Mouse (Mus musculus) liver, embryonic 14.5 days (tissue): ENCODE data around the gene Ifnab. TPM values are rescaled to one million over a fixed set of nuclear protein-coding genes. Genes with fewer than 3 reads are reported as not detected.

Experiments used
- ATAC-seq: fragments of 200-750 bp; cut with Nextera tagmentation; 2 replicates; pipeline ENCODE4 v1.8.0; 2017; ENCODE audit warnings: moderate number of reproducible peaks, mild to moderate bottlenecking, moderate library complexity; ENCODE audit not compliant: insufficient read depth
- DNase-seq, 3 experiments: peaks; one replicate each; pipeline ENCODE4 v3.0.0-alpha.2; 2012 to 2013; ENCODE audit warnings: low read depth in 3 of 3, low spot score in 3 of 3
- H3K27ac ChIP-seq: fragments of 300-500 bp; sonication (generic); 2 replicates; pipeline ENCODE4 v1.5.1; 2014; ENCODE audit warnings: moderate library complexity, mild to moderate bottlenecking, control low read depth, inconsistent platforms
- H3K27me3 ChIP-seq: fragments of 300-500 bp; sonication (generic); 2 replicates; pipeline ENCODE4 v1.6.1; 2014; ENCODE audit warnings: mild to moderate bottlenecking, low read length, moderate library complexity; ENCODE audit not compliant: control insufficient read depth, insufficient read depth
- H3K36me3 ChIP-seq: fragments of 300-500 bp; sonication (generic); replicated peaks from 2 replicates; pipeline ENCODE4 v1.6.1; 2014; ENCODE audit warnings: low read depth; ENCODE audit not compliant: control insufficient read depth, insufficient read depth
- H3K4me1 ChIP-seq, 2 experiments: fragments of 200-500 bp in 1 of 2; fragments of 300-500 bp in 1 of 2; sonication (generic) in 1 of 2; replicated peaks; 2 replicates each; pipeline ENCODE4 v1.6.1; 2012 to 2014; ENCODE audit warnings: antibody characterized with exemption in 1 of 2, inconsistent platforms in 1 of 2, low read length in 1 of 2; ENCODE audit not compliant: control insufficient read depth in 2 of 2, insufficient read depth in 2 of 2
- H3K4me2 ChIP-seq: fragments of 300-500 bp; sonication (generic); 2 replicates; pipeline ENCODE4 v1.6.1; 2014; ENCODE audit warnings: low read depth, mild to moderate bottlenecking, control low read depth, moderate library complexity
- H3K4me3 ChIP-seq, 2 experiments: fragments of 200-500 bp in 1 of 2; fragments of 300-500 bp in 1 of 2; sonication (generic) in 1 of 2; 2 replicates each; pipeline ENCODE4 v1.5.1; 2012 to 2014; ENCODE audit warnings: low read depth in 2 of 2, low read length in 2 of 2, mild to moderate bottlenecking in 2 of 2, control low read depth in 1 of 2, inconsistent platforms in 1 of 2, moderate library complexity in 1 of 2; ENCODE audit not compliant: insufficient read depth in 1 of 2
- H3K9ac ChIP-seq: fragments of 300-500 bp; sonication (generic); replicated peaks from 2 replicates; pipeline ENCODE4 v1.6.1; 2014; ENCODE audit warnings: mild to moderate bottlenecking, control low read depth, moderate library complexity
- H3K9me3 ChIP-seq: fragments of 300-500 bp; sonication (generic); 2 replicates; pipeline ENCODE4 v1.6.1; 2016; ENCODE audit warnings: low read length, mixed read lengths; ENCODE audit not compliant: control insufficient read depth
- CTCF ChIP-seq: IDR thresholded peaks from 2 replicates; pipeline ENCODE4 v1.5.1; 2016; ENCODE audit warnings: antibody characterized with exemption, low read depth, control low read depth
- EP300 ChIP-seq: IDR thresholded peaks from 2 replicates; pipeline ENCODE4 v1.6.1; 2016; ENCODE audit warnings: antibody characterized with exemption, low read depth
- WGBS: fragments of 180-500 bp; shearing (Covaris S2); extraction: QIAGEN DNeasy Blood & Tissue Kit; methylation state at CpG from one replicate; pipeline ENCODE4 v1.1.7; 2014; ENCODE audit not compliant: insufficient replicate concordance; 5-methylcytosine and 5-hydroxymethylcytosine counted together
- polyA plus RNA-seq, 2 experiments: library from polyadenylated mRNA; depleted of rRNA in 1 of 2; stranded (reverse) in 1 of 2; unstranded in 1 of 2; fragments of >200 nt; fragmentation: Nextera tagmentation in 1 of 2; extraction: Ambion mirVana in 1 of 2; gene quantifications; 2 replicates each; pipeline versions ENCODE4 v1.2.1 to v1.2.3; 2012 to 2014

The Ifnab gene
- polyA plus RNA-seq, 2 experiments: not detected

GRCm38 (mm10) chr4:88644359-88644758 lies 46.8 kb downstream of the Ifnab start, which contains the start of gene Ifna13:
Ifna13 (minus strand) TSS chr4:88644459.
- Histone ChIP-seq H3K36me3 (no peaks in the 10 kb centered on the region), H3K4me1 (no peaks in the 10 kb centered on the region), H3K4me2 (no peak within 1 kb of the TSS), H3K9me3 (no peaks in the 10 kb centered on the region), H3K9ac (no peak within 1 kb of the TSS), H3K27ac (no peak within 1 kb of the TSS), H3K27me3 (no peaks in the 10 kb centered on the region), H3K4me3 (no peak within 1 kb of the TSS)
- ATAC-seq (no peak), DNase-seq (no peak)
- TF ChIP-seq CTCF: no peak
- no peak for TF ChIP-seq EP300
- WGBS: 23% methylated on average over 2 of the region's 2 CpGs

DNA sequence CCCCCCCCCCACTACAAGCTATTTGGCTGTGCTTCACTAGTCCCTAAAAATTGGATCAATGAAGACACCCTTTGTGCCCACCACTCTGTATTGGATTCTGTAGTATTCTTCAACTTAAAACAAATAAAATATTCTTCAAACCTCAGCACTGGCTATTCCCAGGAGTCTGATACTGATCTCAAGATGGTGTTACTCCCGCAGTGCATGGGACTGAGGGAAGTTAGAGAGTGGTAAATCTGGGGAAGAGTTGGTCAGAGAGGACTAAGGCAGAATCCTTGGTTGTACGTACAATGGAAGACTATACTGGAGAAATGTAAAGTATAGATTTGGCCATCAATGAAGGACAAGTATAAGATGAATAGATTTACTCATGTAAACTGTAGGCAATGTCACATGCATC lies 48.6 kb downstream of the Ifnab start:
- Histone ChIP-seq H3K4me2 (no peak overlapping the region), H3K36me3 (no peaks in the 10 kb centered on the region), H3K27me3 (no peaks in the 10 kb centered on the region), H3K4me3 (no peak overlapping the region), H3K4me1 (no peaks in the 10 kb centered on the region), H3K9ac (no peak overlapping the region), H3K9me3 (no peaks in the 10 kb centered on the region), H3K27ac (no peak overlapping the region)
- WGBS: 21% methylated on average over 2 of the region's 2 CpGs
- DNase-seq (no peak), ATAC-seq (no peak)
- TF ChIP-seq CTCF (no peak), EP300 (no peak)

DNA sequence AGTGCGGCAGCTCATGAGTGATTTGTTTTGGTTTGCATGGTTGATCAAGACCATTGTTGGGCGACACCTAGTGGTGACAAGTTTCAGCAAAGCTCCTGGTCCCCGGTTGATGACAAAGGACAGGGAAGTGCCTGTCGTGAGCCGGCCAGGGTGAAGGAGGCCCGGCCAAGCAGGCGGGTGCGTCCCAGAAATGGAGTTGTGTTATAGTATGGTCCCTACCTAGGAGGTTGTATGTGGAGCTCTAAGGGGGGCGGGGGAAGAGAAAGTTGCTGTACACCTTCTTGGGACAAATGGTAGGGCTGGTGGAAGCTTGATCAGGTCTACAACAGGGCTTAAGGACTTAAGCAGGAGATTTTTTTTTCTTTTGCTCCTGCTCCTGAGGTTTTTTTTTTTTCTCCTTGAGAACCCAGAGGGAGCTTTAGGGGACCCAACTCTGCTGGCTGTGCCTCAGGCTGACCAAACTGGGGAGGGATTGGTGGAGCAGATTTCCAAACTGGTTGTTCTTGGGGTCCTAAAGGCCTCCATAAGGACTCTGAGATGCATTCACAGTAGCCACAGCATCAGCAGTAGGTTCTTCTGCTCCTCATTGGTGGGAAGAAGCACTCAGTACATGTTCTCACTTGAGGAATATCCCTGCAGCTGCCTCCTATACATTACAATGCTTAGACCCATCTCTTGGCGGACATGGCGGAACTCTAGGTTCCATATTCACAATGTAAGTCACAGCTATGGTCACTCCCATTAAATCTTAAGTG lies 49.9 kb downstream of the Ifnab start:
- Histone ChIP-seq H3K36me3 (no peaks in the 10 kb centered on the region), H3K4me2 (peak overlapping the region; percentile 40), H3K4me1 (no peaks in the 10 kb centered on the region), H3K9me3 (no peaks in the 10 kb centered on the region), H3K27me3 (no peaks in the 10 kb centered on the region), H3K9ac (no peak overlapping the region), H3K4me3 (peak overlapping the region; percentile 40 to 69; a peak in 3 of 4 replicates), H3K27ac (no peak overlapping the region)
- 17% methylated on average over 11 of the region's 11 CpGs for WGBS
- ATAC-seq (peak; percentile 77), DNase-seq (peak; percentile 88 to 100 (median 100))
- TF ChIP-seq CTCF (peak; percentile 76), EP300 (no peak)

- H3K9me3 ChIP-seq: no peaks in the 10 kb centered on the region
- H3K9ac ChIP-seq: no peak overlapping the region
- no peaks in the 10 kb centered on the region for H3K27me3 ChIP-seq
- H3K36me3 ChIP-seq: no peaks in the 10 kb centered on the region
- 46% methylated on average over 8 of the region's 8 CpGs for WGBS
- DNase-seq (no peak), ATAC-seq (no peak)
- H3K4me2 ChIP-seq: peak overlapping the region; percentile 40
- H3K4me3 ChIP-seq: peak overlapping the region; percentile 40 to 69; a peak in 3 of 4 replicates
- TF ChIP-seq EP300 (no peak), CTCF (no peak)
- H3K27ac ChIP-seq: no peak overlapping the region
- H3K4me1 ChIP-seq: no peaks in the 10 kb centered on the region
Observed at GRCm38 (mm10) chr4:88640704-88641076, 50.5 kb downstream of the Ifnab start.

Other genes starting within 250 kb of the Ifnab start
Only the 30 nearest of the 32 such genes appear.
- not detected in 2 replicates for gene Ifna15, start 133.1 kb downstream of the Ifnab start, polyA plus RNA-seq (2012; rRNA removed)
- not detected in 2 replicates for gene Ifna15, start 133.1 kb downstream of the Ifnab start, polyA plus RNA-seq (2014; fragmentation: Nextera tagmentation; extraction: Ambion mirVana)
- gene Ifna14, start 119.6 kb downstream of the Ifnab start, polyA plus RNA-seq (2012; rRNA removed): not detected in 2 replicates
- not detected in 2 replicates for gene Ifna14, start 119.6 kb downstream of the Ifnab start, polyA plus RNA-seq (2014; fragmentation: Nextera tagmentation; extraction: Ambion mirVana)
- not detected in 2 replicates for gene Ifna9, start 99.0 kb downstream of the Ifnab start, polyA plus RNA-seq (2012; rRNA removed)
- not detected in 2 replicates for gene Ifna9, start 99.0 kb downstream of the Ifnab start, polyA plus RNA-seq (2014; fragmentation: Nextera tagmentation; extraction: Ambion mirVana)
- gene Ifna12, start 88.0 kb downstream of the Ifnab start, polyA plus RNA-seq (2012; rRNA removed): not detected in 2 replicates
- not detected in 2 replicates for gene Ifna12, start 88.0 kb downstream of the Ifnab start, polyA plus RNA-seq (2014; fragmentation: Nextera tagmentation; extraction: Ambion mirVana)
- gene C87499, start 56.9 kb downstream of the Ifnab start, polyA plus RNA-seq (2012; rRNA removed): not detected in 2 replicates
- not detected in 2 replicates for gene C87499, start 56.9 kb downstream of the Ifnab start, polyA plus RNA-seq (2014; fragmentation: Nextera tagmentation; extraction: Ambion mirVana)
- not detected in 2 replicates for gene Ifna13, start 46.9 kb downstream of the Ifnab start, polyA plus RNA-seq (2012; rRNA removed)
- not detected in 2 replicates for gene Ifna13, start 46.9 kb downstream of the Ifnab start, polyA plus RNA-seq (2014; fragmentation: Nextera tagmentation; extraction: Ambion mirVana)
- not detected in 2 replicates for gene Ifna16, start 14.4 kb downstream of the Ifnab start, polyA plus RNA-seq (2012; rRNA removed)
- not detected in 2 replicates for gene Ifna16, start 14.4 kb downstream of the Ifnab start, polyA plus RNA-seq (2014; fragmentation: Nextera tagmentation; extraction: Ambion mirVana)
- not detected in 2 replicates for gene Ifna2, start 7.4 kb downstream of the Ifnab start, polyA plus RNA-seq (2012; rRNA removed)
- gene Ifna2, start 7.4 kb downstream of the Ifnab start, polyA plus RNA-seq (2014; fragmentation: Nextera tagmentation; extraction: Ambion mirVana): not detected in 2 replicates
- 0.08 and 0.13 TPM in 2 replicates for gene Gm26566, start 30.4 kb upstream of the Ifnab start, polyA plus RNA-seq (2012; rRNA removed)
- 0.24 and 0.43 TPM in 2 replicates for gene Gm26566, start 30.4 kb upstream of the Ifnab start, polyA plus RNA-seq (2014; fragmentation: Nextera tagmentation; extraction: Ambion mirVana)
- 6.4 and 9.1 TPM in 2 replicates for gene Klhl9, start 31.1 kb upstream of the Ifnab start, polyA plus RNA-seq (2012; rRNA removed)
- gene Klhl9, start 31.1 kb upstream of the Ifnab start, polyA plus RNA-seq (2014; fragmentation: Nextera tagmentation; extraction: Ambion mirVana): 26.5 and 28.1 TPM in 2 replicates
- not detected in 2 replicates for gene Gm13271, start 63.5 kb upstream of the Ifnab start, polyA plus RNA-seq (2012; rRNA removed)
- gene Gm13271, start 63.5 kb upstream of the Ifnab start, polyA plus RNA-seq (2014; fragmentation: Nextera tagmentation; extraction: Ambion mirVana): not detected in 2 replicates
- gene Gm13283, start 68.8 kb upstream of the Ifnab start, polyA plus RNA-seq (2012; rRNA removed): 0.02 TPM in 1 of 2 replicates, not detected in the other
- gene Gm13283, start 68.8 kb upstream of the Ifnab start, polyA plus RNA-seq (2014; fragmentation: Nextera tagmentation; extraction: Ambion mirVana): 0.15 TPM in 1 of 2 replicates, not detected in the other
- gene Gm13290, start 82.5 kb upstream of the Ifnab start, polyA plus RNA-seq (2012; rRNA removed): not detected in 2 replicates
- gene Gm13290, start 82.5 kb upstream of the Ifnab start, polyA plus RNA-seq (2014; fragmentation: Nextera tagmentation; extraction: Ambion mirVana): 0.14 TPM in 1 of 2 replicates, not detected in the other
- not detected in 2 replicates for gene Gm13289, start 85.6 kb upstream of the Ifnab start, polyA plus RNA-seq (2012; rRNA removed)
- not detected in 2 replicates for gene Gm13289, start 85.6 kb upstream of the Ifnab start, polyA plus RNA-seq (2014; fragmentation: Nextera tagmentation; extraction: Ambion mirVana)
- not detected in 2 replicates for gene Gm13272, start 88.5 kb upstream of the Ifnab start, polyA plus RNA-seq (2012; rRNA removed)
- gene Gm13272, start 88.5 kb upstream of the Ifnab start, polyA plus RNA-seq (2014; fragmentation: Nextera tagmentation; extraction: Ambion mirVana): not detected in 2 replicates
- gene Ifnz, start 90.8 kb upstream of the Ifnab start, polyA plus RNA-seq (2012; rRNA removed): not detected in 2 replicates
- gene Ifnz, start 90.8 kb upstream of the Ifnab start, polyA plus RNA-seq (2014; fragmentation: Nextera tagmentation; extraction: Ambion mirVana): not detected in 2 replicates
- gene Gm13276, start 94.3 kb upstream of the Ifnab start, polyA plus RNA-seq (2012; rRNA removed): not detected in 2 replicates
- gene Gm13276, start 94.3 kb upstream of the Ifnab start, polyA plus RNA-seq (2014; fragmentation: Nextera tagmentation; extraction: Ambion mirVana): not detected in 2 replicates
- gene Gm13277, start 97.3 kb upstream of the Ifnab start, polyA plus RNA-seq (2012; rRNA removed): not detected in 2 replicates
- not detected in 2 replicates for gene Gm13277, start 97.3 kb upstream of the Ifnab start, polyA plus RNA-seq (2014; fragmentation: Nextera tagmentation; extraction: Ambion mirVana)
- gene Gm13278, start 100.2 kb upstream of the Ifnab start, polyA plus RNA-seq (2012; rRNA removed): not detected in 2 replicates
- not detected in 2 replicates for gene Gm13278, start 100.2 kb upstream of the Ifnab start, polyA plus RNA-seq (2014; fragmentation: Nextera tagmentation; extraction: Ambion mirVana)
- not detected in 2 replicates for gene Gm13275, start 103.1 kb upstream of the Ifnab start, polyA plus RNA-seq (2012; rRNA removed)
- gene Gm13275, start 103.1 kb upstream of the Ifnab start, polyA plus RNA-seq (2014; fragmentation: Nextera tagmentation; extraction: Ambion mirVana): not detected in 2 replicates
- not detected in 2 replicates for gene Gm13279, start 106.0 kb upstream of the Ifnab start, polyA plus RNA-seq (2012; rRNA removed)
- gene Gm13279, start 106.0 kb upstream of the Ifnab start, polyA plus RNA-seq (2014; fragmentation: Nextera tagmentation; extraction: Ambion mirVana): not detected in 2 replicates
- not detected in 2 replicates for gene Gm13285, start 108.3 kb upstream of the Ifnab start, polyA plus RNA-seq (2012; rRNA removed)
- 0.14 TPM in 1 of 2 replicates, not detected in the other for gene Gm13285, start 108.3 kb upstream of the Ifnab start, polyA plus RNA-seq (2014; fragmentation: Nextera tagmentation; extraction: Ambion mirVana)
- not detected in 2 replicates for gene Gm13287, start 111.9 kb upstream of the Ifnab start, polyA plus RNA-seq (2012; rRNA removed)
- not detected in 2 replicates for gene Gm13287, start 111.9 kb upstream of the Ifnab start, polyA plus RNA-seq (2014; fragmentation: Nextera tagmentation; extraction: Ambion mirVana)
- not detected in 2 replicates for gene Gm13288, start 114.2 kb upstream of the Ifnab start, polyA plus RNA-seq (2012; rRNA removed)
- not detected in 2 replicates for gene Gm13288, start 114.2 kb upstream of the Ifnab start, polyA plus RNA-seq (2014; fragmentation: Nextera tagmentation; extraction: Ambion mirVana)
- gene Ifna7, start 124.9 kb upstream of the Ifnab start, polyA plus RNA-seq (2012; rRNA removed): not detected in 2 replicates
- gene Ifna7, start 124.9 kb upstream of the Ifnab start, polyA plus RNA-seq (2014; fragmentation: Nextera tagmentation; extraction: Ambion mirVana): not detected in 2 replicates
- not detected in 2 replicates for gene Ifna11, start 128.6 kb upstream of the Ifnab start, polyA plus RNA-seq (2012; rRNA removed)
- gene Ifna11, start 128.6 kb upstream of the Ifnab start, polyA plus RNA-seq (2014; fragmentation: Nextera tagmentation; extraction: Ambion mirVana): not detected in 2 replicates
- gene Ifna6, start 136.1 kb upstream of the Ifnab start, polyA plus RNA-seq (2012; rRNA removed): not detected in 2 replicates
- not detected in 2 replicates for gene Ifna6, start 136.1 kb upstream of the Ifnab start, polyA plus RNA-seq (2014; fragmentation: Nextera tagmentation; extraction: Ambion mirVana)
- gene Ifna5, start 144.2 kb upstream of the Ifnab start, polyA plus RNA-seq (2012; rRNA removed): not detected in 2 replicates
- not detected in 2 replicates for gene Ifna5, start 144.2 kb upstream of the Ifnab start, polyA plus RNA-seq (2014; fragmentation: Nextera tagmentation; extraction: Ambion mirVana)
- gene Ifna4, start 150.5 kb upstream of the Ifnab start, polyA plus RNA-seq (2012; rRNA removed): not detected in 2 replicates
- gene Ifna4, start 150.5 kb upstream of the Ifnab start, polyA plus RNA-seq (2014; fragmentation: Nextera tagmentation; extraction: Ambion mirVana): not detected in 2 replicates
- not detected in 2 replicates for gene Ifna1, start 158.7 kb upstream of the Ifnab start, polyA plus RNA-seq (2012; rRNA removed)
- not detected in 2 replicates for gene Ifna1, start 158.7 kb upstream of the Ifnab start, polyA plus RNA-seq (2014; fragmentation: Nextera tagmentation; extraction: Ambion mirVana)